Mouse (Mus musculus) mouse embryonic stem cell (cell line): ENCODE measurements around the gene Adgrb3.
"Not testable (repeated sequence)": the region's sequence is repeated elsewhere in the genome, so short reads cannot be mapped to it uniquely, and the experiment has no call there.

ENCODE experiments used
- in situ Hi-C, 2 experiments: fragments of 300-500 bp; cut with MboI; formaldehyde crosslinking; loops; 1 replicate in 1 of 2; 3 replicates in 1 of 2; pipeline ENCODE4 v1.14.3; 2019 to 2020; ENCODE audit warnings: low sequenced_read_pairs in 2 of 2, low pct_unique_long_range_greater_than_20kb in 1 of 2, mixed read lengths in 1 of 2; ENCODE audit not compliant: unreplicated experiment in 1 of 2

Gene Adgrb3

GRCm38 (mm10) chr1:25768958-25769357 is 60.5 kb downstream of the Adgrb3 start:
- in situ Hi-C loops = no loop called here

DNA sequence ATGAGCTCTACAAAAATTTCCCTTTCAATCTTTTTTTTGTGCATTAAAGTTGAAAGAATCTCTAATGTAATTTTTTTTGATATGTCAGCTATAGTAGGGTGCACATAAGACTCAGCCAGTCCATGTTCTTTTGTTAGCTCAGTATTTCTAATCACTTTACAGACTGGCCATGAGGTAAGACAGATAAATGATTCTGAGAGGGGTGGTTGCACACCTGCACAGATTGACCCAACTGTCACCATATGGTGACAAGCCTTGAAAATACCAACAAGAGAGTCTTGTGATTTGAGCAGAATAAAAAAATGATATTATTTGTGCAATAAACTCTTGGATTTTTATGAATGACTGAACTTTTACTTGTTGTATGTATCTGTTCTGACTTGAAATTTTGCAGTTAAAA is 74.2 kb downstream of the Adgrb3 start:
- in situ Hi-C loops = no loop called here

- in situ Hi-C loops = no loop called here
Observed at GRCm38 (mm10) chr1:25754528-25754927, 75.0 kb downstream of the Adgrb3 start.

DNA sequence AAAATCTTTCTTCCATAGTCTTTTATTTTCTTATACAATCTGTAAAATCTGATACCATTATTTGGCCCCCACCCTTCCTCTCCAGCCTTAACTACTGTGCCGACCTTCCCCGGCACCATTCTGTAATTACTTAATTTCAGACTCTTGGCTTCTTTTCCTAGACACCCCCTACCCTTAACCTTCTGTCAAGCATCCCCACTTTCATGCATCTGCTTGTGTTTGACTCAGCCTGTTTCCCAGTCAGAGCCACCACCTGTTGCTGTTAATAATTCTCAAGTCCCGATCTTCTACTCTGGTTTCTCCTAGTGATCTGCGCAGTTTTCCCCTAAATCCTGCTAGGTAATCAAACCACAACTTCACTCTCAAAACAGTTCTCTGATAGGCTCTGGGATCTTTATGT is 83.9 kb downstream of the Adgrb3 start:
- in situ Hi-C loops = no loop called here

DNA sequence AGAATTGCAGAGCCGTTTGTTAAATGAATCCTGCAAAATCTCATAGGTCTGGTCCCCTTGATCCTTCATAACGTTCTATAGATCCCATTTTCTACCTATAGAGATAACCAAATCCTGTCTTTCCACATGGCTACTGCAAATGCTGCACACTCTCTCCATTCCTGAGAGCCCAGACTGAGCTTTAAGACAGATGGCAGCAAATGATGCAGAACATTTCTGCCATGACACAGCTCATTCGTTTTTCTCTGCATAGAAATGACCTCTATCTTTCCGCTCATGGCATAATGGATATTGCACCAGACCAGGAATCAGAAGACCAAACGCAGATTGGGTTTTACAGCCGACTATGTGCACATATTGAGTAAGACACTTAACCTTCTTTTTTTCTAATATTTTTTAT is 84.8 kb downstream of the Adgrb3 start:
- in situ Hi-C loops = no loop called here

- in situ Hi-C loops = no loop called here
Observed at GRCm38 (mm10) chr1:25729844-25730243, 99.7 kb downstream of the Adgrb3 start.

DNA sequence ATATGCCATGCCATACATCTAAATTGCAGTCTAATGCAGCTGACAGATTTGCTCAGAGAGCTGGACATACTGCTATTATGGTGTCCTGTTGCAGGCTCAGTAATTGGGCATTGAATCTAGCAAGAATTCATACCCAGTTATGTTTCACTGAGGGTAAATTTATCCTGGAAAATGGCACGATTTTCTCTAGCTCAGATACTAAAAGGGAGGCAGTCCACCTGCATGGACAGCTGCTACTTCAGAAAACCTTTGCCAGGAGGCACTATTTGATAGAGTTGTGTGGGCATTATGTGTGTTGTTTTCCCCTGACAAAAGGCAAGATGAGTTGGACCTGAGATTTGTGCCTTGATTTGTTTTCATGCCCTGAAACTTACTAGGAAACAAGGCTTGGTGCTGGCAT is 118.0 kb downstream of the Adgrb3 start:
- in situ Hi-C loops = no loop called here

GRCm38 (mm10) chr1:25706299-25706698 is 123.2 kb downstream of the Adgrb3 start:
- in situ Hi-C loops = no loop called here

- in situ Hi-C loops = no loop called here
Observed at GRCm38 (mm10) chr1:25698702-25699250, 130.7 kb downstream of the Adgrb3 start.

DNA sequence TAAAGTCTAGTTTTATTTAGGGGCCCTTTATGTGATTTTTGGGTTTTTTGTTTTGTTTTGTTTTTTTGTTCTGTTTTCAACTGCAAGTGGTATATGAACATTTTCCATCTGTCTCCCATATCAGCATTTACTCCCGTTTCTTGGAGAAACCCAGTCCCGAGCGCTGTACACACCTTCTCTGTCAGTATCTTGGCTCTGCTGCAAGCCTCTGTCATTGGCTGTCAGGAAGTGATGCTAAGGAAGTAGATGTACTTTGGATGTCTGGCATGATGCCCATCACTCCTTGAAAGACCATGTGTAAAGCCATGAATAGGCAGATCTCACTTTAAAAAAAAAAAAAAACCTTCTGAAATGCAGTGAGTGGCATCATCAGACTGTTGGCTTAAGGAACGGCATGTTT is 132.3 kb downstream of the Adgrb3 start:
- in situ Hi-C loops = no loop called here

DNA sequence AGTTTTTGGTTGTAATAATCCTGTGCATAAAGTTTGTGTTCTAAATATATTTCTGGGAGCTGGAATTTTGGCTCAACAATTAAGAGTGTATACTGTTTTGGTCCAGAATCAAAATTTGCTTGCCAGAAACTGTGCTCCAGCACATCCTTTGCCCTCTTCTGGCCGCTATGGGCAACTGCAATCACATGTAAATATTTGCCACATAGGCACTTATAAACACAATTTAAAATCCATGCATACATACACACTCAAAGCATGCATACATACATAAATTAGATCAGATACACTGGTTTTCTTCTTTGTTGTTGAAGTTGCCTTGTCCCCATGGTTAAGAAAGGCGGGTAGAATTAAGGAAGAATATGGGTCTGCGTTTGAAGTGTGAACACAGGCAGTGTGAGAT is 132.7 kb downstream of the Adgrb3 start:
- in situ Hi-C loops = no loop called here

DNA sequence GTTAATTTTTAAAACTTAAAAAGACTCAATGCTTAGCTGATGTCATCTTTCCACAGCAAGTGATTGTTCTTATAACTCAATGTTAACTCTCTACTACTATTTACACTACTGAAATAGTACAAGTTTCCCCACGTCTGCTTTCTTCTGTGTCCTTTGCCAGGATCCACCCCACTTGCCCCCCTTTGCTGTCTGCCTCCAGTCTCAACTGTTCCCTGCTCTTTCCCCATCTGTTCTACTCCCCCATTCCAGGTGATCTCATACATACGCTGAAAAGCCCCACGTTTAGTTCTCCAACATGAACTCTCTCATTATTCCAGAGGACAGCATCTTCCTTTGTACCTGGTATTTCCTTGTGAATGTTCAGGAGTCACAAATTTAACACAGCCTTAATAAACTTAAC is 147.4 kb downstream of the Adgrb3 start:
- in situ Hi-C loops = no loop called here

DNA sequence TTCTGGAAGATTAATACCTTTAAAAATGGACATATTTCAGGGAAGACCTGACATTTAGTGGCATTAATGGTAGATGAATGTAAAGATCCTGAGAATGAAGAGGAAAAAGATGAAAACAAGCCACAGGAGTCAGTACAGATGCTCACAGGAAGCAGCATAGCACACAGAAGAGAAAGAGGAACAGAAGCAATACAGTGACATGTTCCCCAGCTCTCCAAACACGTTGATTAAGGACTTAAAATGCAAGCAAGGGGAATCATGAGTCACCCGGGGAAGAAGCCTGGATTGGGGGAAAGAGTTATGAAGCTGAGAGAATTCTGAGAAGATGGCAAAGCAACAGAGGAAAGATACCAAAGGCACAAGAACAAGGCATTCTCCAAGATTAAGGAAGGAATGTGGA is 149.9 kb downstream of the Adgrb3 start:
- in situ Hi-C loops = no loop called here

GRCm38 (mm10) chr1:25652717-25653116 is 176.8 kb downstream of the Adgrb3 start:
- in situ Hi-C loops = no loop called here

GRCm38 (mm10) chr1:25644256-25644655 is 185.3 kb downstream of the Adgrb3 start:
- in situ Hi-C loops = no loop called here

- in situ Hi-C loops = no loop called here
Observed at GRCm38 (mm10) chr1:25621458-25621857, 208.0 kb downstream of the Adgrb3 start.

GRCm38 (mm10) chr1:25616954-25617353 is 212.6 kb downstream of the Adgrb3 start:
- in situ Hi-C loops = no loop called here

GRCm38 (mm10) chr1:25610776-25611175 is 218.7 kb downstream of the Adgrb3 start:
- in situ Hi-C loops = not testable (repeated sequence)

DNA sequence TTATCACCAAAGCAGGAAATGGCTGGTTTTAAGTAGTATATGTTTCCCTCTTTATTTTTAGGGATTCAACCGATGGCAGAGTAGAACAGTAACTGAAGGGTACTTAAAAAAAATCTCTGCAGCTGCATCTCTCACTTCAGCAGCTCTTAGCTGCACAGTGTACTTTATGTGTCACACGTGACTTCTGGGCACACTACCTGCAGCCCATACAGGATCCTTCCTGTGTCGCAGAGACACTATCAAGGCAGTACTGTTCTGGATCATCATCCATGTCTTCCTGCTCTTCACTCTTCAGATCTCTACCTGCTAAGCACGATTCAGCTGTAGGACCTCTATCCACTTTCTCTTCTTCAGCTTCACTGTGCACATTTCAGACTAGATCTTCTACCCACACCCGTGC is 230.6 kb downstream of the Adgrb3 start:
- in situ Hi-C loops = no loop called here

GRCm38 (mm10) chr1:25588568-25589118 is 240.9 kb downstream of the Adgrb3 start:
- in situ Hi-C loops = no loop called here

DNA sequence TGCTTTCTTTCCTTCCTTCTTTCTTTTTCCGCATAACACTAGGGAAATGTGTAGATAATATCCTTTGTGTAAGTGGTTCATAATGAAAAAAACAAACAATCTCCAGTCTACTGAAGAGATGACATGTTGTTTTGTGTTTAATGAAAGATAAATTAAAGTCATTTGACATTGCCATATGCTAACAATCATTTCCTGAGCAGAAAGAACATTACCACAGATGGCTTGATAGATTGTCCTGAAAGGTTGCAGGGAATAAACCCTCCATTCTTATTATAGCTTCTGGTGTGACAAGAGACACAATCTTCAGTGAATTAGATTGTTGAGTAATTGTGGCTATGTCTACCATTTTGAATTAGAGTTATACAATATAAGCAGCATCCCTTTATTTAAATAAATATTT is 247.8 kb downstream of the Adgrb3 start:
- in situ Hi-C loops = no loop called here
